Mouse (Mus musculus) T-cell, adult 2 months (primary cell): ENCODE results near the gene Camsap3.

Experiments used
- DNase-seq: peaks from one replicate; pipeline ENCODE4 v3.0.0; 2022; ENCODE audit warnings: low spot score

Gene Camsap3

GRCm38 (mm10) chr8:3656725-3657381 lies 69.8 kb downstream of the Camsap3 start:
- no peak for DNase-seq
